Mouse (Mus musculus) kidney, postnatal 0 days (tissue): ENCODE data around the gene Hvcn1. TPM values are rescaled to one million over a fixed set of nuclear protein-coding genes. Genes with fewer than 3 reads are reported as not detected.

Experiments
- ATAC-seq: fragments of 200-750 bp; cut with Nextera tagmentation; replicated peaks from 2 replicates; pipeline ENCODE4 v1.8.0; 2017; ENCODE audit warnings: low read depth, moderate number of reproducible peaks, moderate TSS enrichment, moderate library complexity; ENCODE audit not compliant: low FRiP score
- DNase-seq: peaks from one replicate; pipeline ENCODE4 v3.0.0-alpha.2; 2016; ENCODE audit warnings: low spot score
- H3K27ac ChIP-seq: fragments of 300-500 bp; sonication (generic); 2 replicates; pipeline ENCODE4 v1.5.1; 2014; ENCODE audit warnings: mild to moderate bottlenecking
- H3K27me3 ChIP-seq: fragments of 300-500 bp; sonication (generic); 2 replicates; pipeline ENCODE4 v1.6.1; 2014; ENCODE audit warnings: low read length, mixed read lengths; ENCODE audit not compliant: insufficient read depth
- H3K36me3 ChIP-seq: fragments of 300-500 bp; sonication (generic); 2 replicates; pipeline ENCODE4 v1.6.1; 2014; ENCODE audit warnings: low read length, mixed read lengths; ENCODE audit not compliant: insufficient read depth
- H3K4me1 ChIP-seq: fragments of 300-500 bp; sonication (generic); replicated peaks from 2 replicates; pipeline ENCODE4 v1.6.1; 2014; ENCODE audit warnings: antibody characterized with exemption, low read length, mixed read lengths; ENCODE audit not compliant: insufficient read depth
- H3K4me2 ChIP-seq: fragments of 300-500 bp; sonication (generic); 2 replicates; pipeline ENCODE4 v1.6.1; 2014; ENCODE audit warnings: mild to moderate bottlenecking, low read length, moderate library complexity, mixed read lengths
- H3K4me3 ChIP-seq: fragments of 300-500 bp; sonication (generic); replicated peaks from 2 replicates; pipeline ENCODE4 v1.5.1; 2014; ENCODE audit warnings: low read depth, low read length
- H3K9ac ChIP-seq: fragments of 300-500 bp; sonication (generic); 2 replicates; pipeline ENCODE4 v1.6.1; 2014; ENCODE audit warnings: low read depth, low read length
- H3K9me3 ChIP-seq: fragments of 300-500 bp; sonication (generic); replicated peaks from 2 replicates; pipeline ENCODE4 v1.6.1; 2016; ENCODE audit warnings: low read length, inconsistent platforms, mixed read lengths
- CTCF ChIP-seq: IDR thresholded peaks from 2 replicates; pipeline ENCODE4 v1.5.1; 2016; ENCODE audit warnings: antibody characterized with exemption, low read depth, mild to moderate bottlenecking, moderate library complexity
- WGBS: fragments of 180-500 bp; shearing (Covaris S2); extraction: QIAGEN DNeasy Blood & Tissue Kit; methylation state at CpG from one replicate; pipeline ENCODE4 v1.1.7; 2014; 5-methylcytosine and 5-hydroxymethylcytosine counted together
- polyA plus RNA-seq: library from polyadenylated mRNA; unstranded; fragments of >200 nt; fragmentation: Nextera tagmentation; extraction: Ambion mirVana; gene quantifications from 2 replicates; pipeline ENCODE4 v1.2.1, GENCODE M21; 2015

Hvcn1 gene
- polyA plus RNA-seq, 1 experiment from 2014 or later: 12.2 TPM

DNA sequence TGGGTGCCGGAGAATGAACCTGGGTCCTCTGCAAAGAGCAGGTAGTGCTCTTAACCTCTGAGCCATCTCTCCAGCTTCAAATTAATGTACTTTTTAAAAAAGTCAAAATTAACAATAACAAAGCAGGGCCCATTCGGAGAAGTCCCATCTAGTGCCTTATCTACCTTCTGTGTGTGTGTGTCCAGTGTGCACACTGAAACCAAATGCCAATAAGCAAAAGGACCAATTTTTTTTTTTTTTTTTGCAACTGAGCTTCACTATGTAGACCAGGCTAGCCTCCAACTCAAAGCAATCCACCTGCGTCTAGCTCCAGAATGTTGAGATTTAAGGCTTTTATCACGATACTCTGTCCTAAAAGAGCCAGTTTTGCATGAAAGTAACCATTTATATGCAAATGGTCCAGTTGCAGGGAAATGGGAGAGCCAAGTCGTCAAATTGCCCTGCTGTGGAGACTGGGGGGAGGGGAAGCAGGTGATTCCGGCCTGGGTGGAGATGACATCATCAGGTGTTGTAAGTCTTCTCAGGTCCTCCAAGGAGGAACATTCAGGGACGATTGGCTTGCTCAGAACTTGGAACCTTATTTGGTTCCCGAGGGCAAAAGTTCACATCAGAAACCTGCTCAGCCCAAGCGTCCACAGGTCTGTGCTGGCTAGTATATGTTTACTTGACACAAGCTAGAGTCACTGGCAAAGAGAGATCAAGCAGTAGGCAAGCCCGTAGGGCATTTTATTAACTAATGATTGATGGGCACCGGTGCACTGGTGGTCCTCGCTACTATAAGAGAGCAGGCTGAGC, 15.1 kb upstream of the Hvcn1 start:
- no peak overlapping the region for H3K4me3 ChIP-seq
- no peak overlapping the region for H3K9ac ChIP-seq
- H3K27ac ChIP-seq: peak overlapping the region; percentile 61
- DNase-seq (peak; percentile 22), ATAC-seq (peak; percentile 86)
- H3K4me2 ChIP-seq: no peak overlapping the region
- 48% methylated on average over 12 of the region's 12 CpGs for WGBS
- no peaks in the 10 kb centered on the region for H3K27me3 ChIP-seq
- no peaks in the 10 kb centered on the region for H3K9me3 ChIP-seq
- TF ChIP-seq CTCF: no peak
- H3K36me3 ChIP-seq: no peaks in the 10 kb centered on the region
- H3K4me1 ChIP-seq: no peaks in the 10 kb centered on the region

- H3K4me1 ChIP-seq: no peaks in the 10 kb centered on the region
- H3K4me2 ChIP-seq: no peak overlapping the region
- ATAC-seq (no peak), DNase-seq (no peak)
- TF ChIP-seq CTCF: peak; percentile 27; the same call in 1 of the 2 replicates
- 0 out of 2 replicates have a peak overlapping the region, but pooled peaks have one; percentile 61 for H3K27ac ChIP-seq
- no peaks in the 10 kb centered on the region for H3K36me3 ChIP-seq
- H3K4me3 ChIP-seq: no peak overlapping the region
- 39% methylated on average over 3 of the region's 4 CpGs for WGBS
- no peaks in the 10 kb centered on the region for H3K9me3 ChIP-seq
- H3K27me3 ChIP-seq: no peaks in the 10 kb centered on the region
- H3K9ac ChIP-seq: no peak overlapping the region
These were observed 14.3 kb upstream of the Hvcn1 start for GRCm38 (mm10) chr5:122192347-122192746.

DNA sequence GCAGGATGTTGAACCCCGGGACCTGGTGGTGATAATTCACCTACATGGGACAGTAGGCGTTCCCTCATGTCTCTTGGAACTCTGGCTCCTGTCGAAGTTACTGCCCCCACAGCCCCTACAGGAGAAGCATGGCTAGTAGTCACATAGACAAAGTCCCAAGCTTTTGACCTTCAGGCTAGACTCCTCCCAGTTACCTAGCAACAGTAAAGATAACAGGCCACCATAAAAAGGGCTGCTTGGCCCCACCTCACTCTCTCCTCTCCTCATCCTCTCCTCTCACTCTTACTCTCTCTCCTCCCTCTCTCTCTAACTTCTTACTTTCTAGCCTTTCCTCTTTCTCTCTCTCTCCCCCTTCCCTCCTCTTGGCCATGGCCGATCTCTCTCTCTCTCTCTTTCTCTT, 5.7 kb upstream of the Hvcn1 start:
- 73% methylated on average over 4 of the region's 4 CpGs for WGBS
- TF ChIP-seq CTCF: no peak
- H3K4me3 ChIP-seq: no peak overlapping the region
- H3K27ac ChIP-seq: no peak overlapping the region
- no peaks in the 10 kb centered on the region for H3K9me3 ChIP-seq
- ATAC-seq: no peak
- H3K36me3 ChIP-seq: no peaks in the 10 kb centered on the region
- DNase-seq: no peak
- H3K4me1 ChIP-seq: no peaks in the 10 kb centered on the region
- no peak overlapping the region for H3K4me2 ChIP-seq
- H3K27me3 ChIP-seq: no peaks in the 10 kb centered on the region
- H3K9ac ChIP-seq: no peak overlapping the region

DNA sequence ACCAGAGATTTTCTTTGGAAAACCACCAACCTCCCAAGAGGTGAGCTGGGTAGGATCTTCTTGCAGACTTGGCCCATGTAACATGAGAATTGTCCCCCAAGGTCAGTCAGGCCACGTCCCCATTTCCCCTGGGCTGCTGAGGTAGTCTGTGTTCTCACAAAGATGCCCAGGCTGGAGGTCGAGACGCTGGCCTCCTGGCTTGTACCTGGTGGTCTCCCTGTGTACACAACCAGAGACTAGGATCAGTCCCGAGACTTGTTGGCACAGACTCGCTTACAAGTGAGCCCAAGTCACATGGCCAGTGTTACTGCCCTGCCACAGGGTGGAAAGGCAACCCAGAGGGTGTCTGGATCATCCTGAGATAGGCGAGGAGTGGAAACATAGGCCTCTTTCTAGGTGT, 4.7 kb upstream of the Hvcn1 start:
- H3K4me1 ChIP-seq: no peaks in the 10 kb centered on the region
- 89% methylated on average over 6 of the region's 6 CpGs for WGBS
- no peaks in the 10 kb centered on the region for H3K36me3 ChIP-seq
- no peak for ATAC-seq
- H3K27ac ChIP-seq: no peak overlapping the region
- TF ChIP-seq CTCF: no peak
- no peak for DNase-seq
- H3K4me2 ChIP-seq: no peak overlapping the region
- H3K9me3 ChIP-seq: no peaks in the 10 kb centered on the region
- no peak overlapping the region for H3K9ac ChIP-seq
- H3K27me3 ChIP-seq: no peaks in the 10 kb centered on the region
- no peak overlapping the region for H3K4me3 ChIP-seq

GRCm38 (mm10) chr5:122204180-122204579, 2.4 kb upstream of the Hvcn1 start:
- H3K4me3 ChIP-seq: no peak overlapping the region
- no peaks in the 10 kb centered on the region for H3K36me3 ChIP-seq
- H3K27me3 ChIP-seq: no peaks in the 10 kb centered on the region
- TF ChIP-seq CTCF: no peak
- H3K27ac ChIP-seq: no peak overlapping the region
- no peak overlapping the region for H3K9ac ChIP-seq
- ATAC-seq: no peak
- H3K4me2 ChIP-seq: no peak overlapping the region
- 0 out of 2 replicates have a peak, but pooled peaks cover 2% of the 10 kb centered on the region for H3K4me1 ChIP-seq
- H3K9me3 ChIP-seq: no peaks in the 10 kb centered on the region
- no peak for DNase-seq
- WGBS: 64% methylated on average over 2 of the region's 2 CpGs

DNA sequence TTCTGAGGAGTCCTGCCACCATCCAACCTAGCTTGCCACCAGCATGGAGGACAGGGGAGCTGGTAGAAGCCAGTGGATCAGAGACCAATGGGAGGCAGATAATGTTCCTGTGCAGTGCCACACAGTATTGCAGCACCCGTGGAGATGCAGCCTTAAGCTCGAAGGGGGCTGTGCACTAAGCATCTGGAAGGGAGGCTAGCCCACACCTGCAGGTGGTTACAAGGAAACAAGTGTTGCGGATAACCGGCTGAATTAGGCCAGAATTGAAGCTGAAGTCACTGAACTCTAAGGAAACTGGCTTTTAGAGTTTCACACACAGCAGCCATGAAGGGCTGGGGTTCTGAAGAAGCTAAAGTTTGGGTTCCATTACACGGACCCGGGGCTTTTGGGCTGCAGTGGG, 2.3 kb downstream of the Hvcn1 start:
- Histone ChIP-seq H3K9me3 (no peaks in the 10 kb centered on the region), H3K4me2 (no peak overlapping the region), H3K27me3 (no peaks in the 10 kb centered on the region), H3K36me3 (no peaks in the 10 kb centered on the region), H3K4me1 (0 out of 2 replicates have a peak, but pooled peaks cover 3% of the 10 kb centered on the region), H3K27ac (peak overlapping the region; percentile 68; the same call in 1 of the 2 replicates), H3K9ac (no peak overlapping the region), H3K4me3 (no peak overlapping the region)
- WGBS: 41% methylated on average over 6 of the region's 6 CpGs
- ATAC-seq (no peak), DNase-seq (no peak)
- TF ChIP-seq CTCF: no peak
